Mouse (Mus musculus) MEL (cell line): ENCODE data around the gene Smok3b. TPM values are rescaled to one million over a fixed set of nuclear protein-coding genes. Genes with fewer than 3 reads are reported as not detected.

Source experiments
- DNase-seq: peaks from one replicate; pipeline ENCODE4 v3.0.0; 2011; ENCODE audit warnings: low read depth, low spot score
- H3K27ac ChIP-seq: 2 replicates; pipeline ENCODE4 v1.5.1; 2012; ENCODE audit warnings: low read depth, mild to moderate bottlenecking, control low read depth, low read length, moderate library complexity; ENCODE audit not compliant: control insufficient read depth
- H3K27me3 ChIP-seq, 2 experiments: fragments of 150-350 bp in 1 of 2; sonication (generic) in 1 of 2; 2 replicates each; pipeline ENCODE4 v1.6.1; 2012; ENCODE audit warnings: low read length in 2 of 2, mild to moderate bottlenecking in 2 of 2, improper control_type of control experiment in 1 of 2, moderate library complexity in 1 of 2; ENCODE audit not compliant: insufficient read depth in 2 of 2, control insufficient read depth in 1 of 2
- H3K36me3 ChIP-seq, 2 experiments: 2 replicates each; pipeline ENCODE4 v1.6.1; 2012 to 2014; ENCODE audit warnings: low read length in 2 of 2, improper control_type of control experiment in 1 of 2, inconsistent platforms in 1 of 2, mild to moderate bottlenecking in 1 of 2; ENCODE audit not compliant: insufficient read depth in 2 of 2, control insufficient read depth in 1 of 2
- H3K4me1 ChIP-seq, 2 experiments: fragments of 150-350 bp in 1 of 2; sonication (generic) in 1 of 2; 2 replicates each; pipeline ENCODE4 v1.6.1; 2012; ENCODE audit warnings: low read length in 2 of 2, improper control_type of control experiment in 1 of 2, mild to moderate bottlenecking in 1 of 2; ENCODE audit not compliant: insufficient read depth in 2 of 2, control insufficient read depth in 1 of 2
- H3K4me3 ChIP-seq, 2 experiments: fragments of 150-350 bp in 1 of 2; sonication (generic) in 1 of 2; 2 replicates each; pipeline ENCODE4 v1.5.1; 2012; ENCODE audit warnings: low read depth in 2 of 2, low read length in 2 of 2, mild to moderate bottlenecking in 2 of 2, moderate library complexity in 2 of 2, control low read depth in 1 of 2, improper control_type of control experiment in 1 of 2; ENCODE audit not compliant: control insufficient read depth in 1 of 2, insufficient read depth in 1 of 2
- H3K79me2 ChIP-seq: 2 replicates; pipeline ENCODE4 v1.6.1; 2012; ENCODE audit warnings: mild to moderate bottlenecking, low read length, moderate library complexity; ENCODE audit not compliant: control insufficient read depth, poor library complexity, insufficient read depth
- H3K9ac ChIP-seq: 2 replicates; pipeline ENCODE4 v1.6.1; 2012; ENCODE audit warnings: low read depth, mild to moderate bottlenecking, control low read depth, low read length, moderate library complexity; ENCODE audit not compliant: control insufficient read depth, poor library complexity, severe bottlenecking
- H3K9me3 ChIP-seq: fragments of 150-350 bp; sonication (generic); replicated peaks from 2 replicates; pipeline ENCODE4 v1.6.1; 2012; ENCODE audit warnings: mild to moderate bottlenecking, low read length, improper control_type of control experiment, moderate library complexity; ENCODE audit not compliant: insufficient read depth
- BHLHE40 ChIP-seq: IDR thresholded peaks from 2 replicates; pipeline ENCODE4 v1.6.1; 2012; ENCODE audit warnings: low read depth, mild to moderate bottlenecking, inconsistent platforms, low read length, improper control_type of control experiment, borderline replicate concordance
- CHD1 ChIP-seq: IDR thresholded peaks from 2 replicates; pipeline ENCODE4 v1.6.1; 2012; ENCODE audit warnings: low read depth, mild to moderate bottlenecking, inconsistent platforms, low read length, improper control_type of control experiment
- CTCF ChIP-seq, 3 experiments: IDR thresholded peaks in 2 of 3; conservative IDR thresholded peaks in 1 of 3; 2 replicates each; pipeline ENCODE4 v1.5.1; 2011 to 2012; ENCODE audit warnings: low read length in 3 of 3, low read depth in 2 of 3, mild to moderate bottlenecking in 2 of 3, improper control_type of control experiment in 1 of 3, inconsistent platforms in 1 of 3, mixed read lengths in 1 of 3, moderate library complexity in 1 of 3; ENCODE audit not compliant: control insufficient read depth in 1 of 3, insufficient read depth in 1 of 3, poor library complexity in 1 of 3, severe bottlenecking in 1 of 3
- GABPA ChIP-seq: IDR thresholded peaks from 2 replicates; pipeline ENCODE4 v1.6.1; 2012; ENCODE audit warnings: low read depth, mild to moderate bottlenecking, inconsistent platforms, low read length, improper control_type of control experiment, moderate library complexity
- MAFK ChIP-seq: IDR thresholded peaks from 2 replicates; pipeline ENCODE4 v1.6.1; 2011; ENCODE audit warnings: low read depth, mild to moderate bottlenecking, low read length, improper control_type of control experiment, borderline replicate concordance
- MAX ChIP-seq: IDR thresholded peaks from 2 replicates; pipeline ENCODE4 v1.6.1; 2011; ENCODE audit warnings: low read length, improper control_type of control experiment
- MYC ChIP-seq: IDR thresholded peaks from 2 replicates; pipeline ENCODE4 v1.6.1; 2011; ENCODE audit warnings: low read depth, mild to moderate bottlenecking, low read length, improper control_type of control experiment, moderate library complexity
- NRF1 ChIP-seq: IDR thresholded peaks from 2 replicates; pipeline ENCODE4 v1.6.1; 2014; ENCODE audit warnings: low read depth, mild to moderate bottlenecking, inconsistent platforms, low read length, improper control_type of control experiment, moderate library complexity; ENCODE audit not compliant: poor library complexity, insufficient read depth, severe bottlenecking
- POLR2A ChIP-seq, 2 experiments: IDR thresholded peaks; 2 replicates each; pipeline ENCODE4 v1.6.1; 2011 to 2012; ENCODE audit warnings: low read length in 2 of 2, mild to moderate bottlenecking in 2 of 2, control low read depth in 1 of 2, improper control_type of control experiment in 1 of 2, low read depth in 1 of 2, moderate library complexity in 1 of 2; ENCODE audit not compliant: control insufficient read depth in 1 of 2, insufficient read depth in 1 of 2, poor library complexity in 1 of 2
- POLR2AphosphoS5 ChIP-seq: IDR thresholded peaks from 2 replicates; pipeline ENCODE4 v1.6.1; 2012; ENCODE audit warnings: low read depth, borderline replicate concordance, mild to moderate bottlenecking, inconsistent platforms, low read length, moderate library complexity, mixed read lengths
- RCOR1 ChIP-seq: IDR thresholded peaks from 2 replicates; pipeline ENCODE4 v1.6.1; 2012; ENCODE audit warnings: low read depth, mild to moderate bottlenecking, inconsistent platforms, low read length, improper control_type of control experiment
- SIN3A ChIP-seq: IDR thresholded peaks from 2 replicates; pipeline ENCODE4 v1.6.1; 2012; ENCODE audit warnings: low read length, improper control_type of control experiment, inconsistent platforms
- SMC3 ChIP-seq: IDR thresholded peaks from 2 replicates; pipeline ENCODE4 v1.6.1; 2011; ENCODE audit warnings: low read depth, low read length, improper control_type of control experiment
- USF1 ChIP-seq: IDR thresholded peaks from 2 replicates; pipeline ENCODE4 v1.6.1; 2014; ENCODE audit warnings: low read depth, mild to moderate bottlenecking, inconsistent platforms, low read length, improper control_type of control experiment, moderate library complexity
- USF2 ChIP-seq, 2 experiments: IDR thresholded peaks; 2 replicates each; pipeline ENCODE4 v1.6.1; 2011 to 2012; ENCODE audit warnings: improper control_type of control experiment in 2 of 2, low read length in 2 of 2, borderline replicate concordance in 1 of 2, inconsistent platforms in 1 of 2, low read depth in 1 of 2, mild to moderate bottlenecking in 1 of 2; ENCODE audit not compliant: insufficient read depth in 1 of 2
- ZKSCAN1 ChIP-seq: IDR thresholded peaks from 2 replicates; pipeline ENCODE4 v1.6.1; 2012; ENCODE audit warnings: low read depth, mild to moderate bottlenecking, inconsistent platforms, low read length, improper control_type of control experiment, moderate library complexity
- polyA plus RNA-seq, 2 experiments: library from polyadenylated mRNA; stranded (reverse) in 1 of 2; unstranded in 1 of 2; fragments of >175 nt in 1 of 2; fragments of >200 nt in 1 of 2; gene quantifications; 2 replicates each; pipeline versions ENCODE4 v1.2.1 to v1.2.4; 2012; ENCODE audit warnings: low replicate concordance in 2 of 2, low read depth in 1 of 2; ENCODE audit not compliant: insufficient read length in 2 of 2, insufficient read depth in 1 of 2, missing spikeins in 1 of 2
- total RNA-seq: library from RNA; depleted of rRNA; stranded (reverse); fragments of 300-350 nt; gene quantifications from 2 replicates; pipeline ENCODE4 v1.2.3, GENCODE M21; 2012

Gene Smok3b
- total and polyA plus RNA-seq, 3 experiments = not detected

GRCm38 (mm10) chr5:138076148-138076547 lies 54.9 kb downstream of the Smok3b start:
- no peaks in the 10 kb centered on the region for H3K9me3 ChIP-seq

GRCm38 (mm10) chr5:138080456-138080855 lies 59.2 kb downstream of the Smok3b start:
- Histone ChIP-seq H3K4me1 (peaks cover 0 to 2% of the 10 kb centered on the region in 2 experiments; a peak in 1 of 4 replicates), H3K36me3 (peaks cover 0 to 4% of the 10 kb centered on the region in 2 experiments; a peak in 2 of 4 replicates), H3K27me3 (peaks cover 0 to 2% of the 10 kb centered on the region in 2 experiments; a peak in 1 of 4 replicates), H3K79me2 (peaks cover 6% of the 10 kb centered on the region), H3K9me3 (no peaks in the 10 kb centered on the region), H3K9ac (no peak overlapping the region), H3K4me3 (no peak overlapping the region), H3K27ac (no peak overlapping the region)
- TF ChIP-seq POLR2A (IDR thresholded peaks at IDR 0.05; ENCODE audit: control insufficient read depth in 1 of 2, insufficient read depth in 1 of 2, low read depth in 1 of 2, low read length in 2 of 2, poor library complexity in 1 of 2) (no peak), CTCF (IDR thresholded peaks at IDR 0.05 in 2 of 3, conservative IDR thresholded peaks at IDR 0.05 in 1 of 3; ENCODE audit: control insufficient read depth in 1 of 3, insufficient read depth in 1 of 3, low read depth in 2 of 3, low read length in 3 of 3, poor library complexity in 1 of 3, severe bottlenecking in 1 of 3) (no peak), SMC3 (no peak), POLR2AphosphoS5 (no peak), BHLHE40 (no peak), RCOR1 (no peak)
- DNase-seq = no peak

More at GRCm38 (mm10) chr5:138076148-138076547, 54.9 kb downstream of the Smok3b start:
- H3K27me3 ChIP-seq = no peaks in the 10 kb centered on the region; a peak in 1 of 4 replicates
- DNase-seq = no peak
- H3K27ac ChIP-seq = no peak overlapping the region
- no peaks in the 10 kb centered on the region for H3K36me3 ChIP-seq
- no peak for TF ChIP-seq USF1
- no peak for TF ChIP-seq MAX
- no peak for TF ChIP-seq CHD1
- no peak for TF ChIP-seq USF2 (IDR thresholded peaks at IDR 0.05; ENCODE audit: borderline replicate concordance in 1 of 2, insufficient read depth in 1 of 2, low read depth in 1 of 2, low read length in 2 of 2)
- TF ChIP-seq NRF1 = no peak
- TF ChIP-seq MYC = no peak
- no peak for TF ChIP-seq MAFK
- no peak for TF ChIP-seq POLR2A (IDR thresholded peaks at IDR 0.05; ENCODE audit: control insufficient read depth in 1 of 2, insufficient read depth in 1 of 2, low read depth in 1 of 2, low read length in 2 of 2, poor library complexity in 1 of 2)
- TF ChIP-seq, all 39 proteins: peak for 0
- no peak overlapping the region for H3K4me3 ChIP-seq
- H3K9ac ChIP-seq = no peak overlapping the region
- H3K4me1 ChIP-seq = no peaks in the 10 kb centered on the region
- H3K79me2 ChIP-seq = no peaks in the 10 kb centered on the region

DNA sequence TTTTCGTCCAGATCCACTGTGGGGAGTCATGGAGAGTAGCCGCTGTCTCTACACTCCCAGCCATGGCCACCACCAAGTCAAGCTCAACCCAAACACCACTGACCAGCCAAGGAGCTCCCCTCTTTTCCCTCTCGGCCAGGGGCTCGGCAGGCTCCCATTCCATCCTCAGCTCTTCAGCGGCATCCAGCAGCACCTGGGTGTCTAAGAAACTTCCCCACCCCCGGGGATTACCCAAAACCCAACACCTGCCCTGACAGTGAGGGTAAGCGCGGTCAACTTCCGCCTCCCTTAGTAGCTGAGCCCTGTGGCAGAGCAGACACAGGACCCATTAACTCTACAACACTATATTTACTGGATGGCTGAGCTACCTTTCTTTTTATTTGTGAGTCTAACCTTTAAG lies 60.2 kb downstream of the Smok3b start:
- H3K9ac ChIP-seq = no peak overlapping the region

More for the DNA sequence above, 60.2 kb downstream of the Smok3b start:
- TF ChIP-seq ZKSCAN1 (no peak), GABPA (no peak), SIN3A (no peak), SMC3 (no peak)
- H3K27ac ChIP-seq = no peak overlapping the region
- no peak overlapping the region for H3K4me3 ChIP-seq
- H3K27me3 ChIP-seq = peaks cover 0 to 2% of the 10 kb centered on the region in 2 experiments; a peak in 1 of 4 replicates
- DNase-seq = no peak
- peaks cover 13% of the 10 kb centered on the region for H3K79me2 ChIP-seq
- H3K36me3 ChIP-seq = peaks cover 0 to 10% of the 10 kb centered on the region in 2 experiments; a peak in 2 of 4 replicates
- peaks cover 2 to 4% of the 10 kb centered on the region in 2 experiments; a peak in 3 of 4 replicates for H3K4me1 ChIP-seq
- no peaks in the 10 kb centered on the region for H3K9me3 ChIP-seq
